Mouse (Mus musculus): Measurements from ENCODE around the gene Sds.

GRCm38 (mm10) chr5:120497071-120497470, 20.7 kb downstream of the Sds start:
- no peak for TF ChIP-seq CTCF (IDR thresholded peaks at IDR 0.05; ENCODE audit: borderline replicate concordance, insufficient read depth, low read length)
- no peak for TF ChIP-seq POLR2A (IDR thresholded peaks at IDR 0.05; ENCODE audit: low read depth, low read length)
